Mouse (Mus musculus): Measurements from ENCODE around the gene Acat2. TPM values are rescaled to one million over a fixed set of nuclear protein-coding genes. Genes with fewer than 3 reads are reported as not detected.
"Not testable (repeated sequence)": the region's sequence is repeated elsewhere in the genome, so short reads cannot be mapped to it uniquely, and the experiment has no call there.

Acat2 gene
- polyA plus RNA-seq, 1 experiment from 2014 or later = 386 TPM

GRCm38 (mm10) chr17:12898607-12899006, 61.9 kb downstream of the Acat2 start:
- peak overlapping the region; percentile 59; the same call in 1 of the 2 replicates for H3K27ac ChIP-seq
- 33% methylated on average over 2 of the region's 2 CpGs for WGBS
- H3K27me3 ChIP-seq; H3K4me2 ChIP-seq; H3K9me3 ChIP-seq; ATAC-seq (ENCODE audit: low FRiP score); H3K9ac ChIP-seq; H3K4me3 ChIP-seq (replicated peaks); H3K4me1 ChIP-seq: not testable (repeated sequence)
- H3K36me3 ChIP-seq (replicated peaks) = peaks cover 23% of the 10 kb centered on the region

GRCm38 (mm10) chr17:12897674-12898073, 62.9 kb downstream of the Acat2 start:
- no peak overlapping the region for H3K4me2 ChIP-seq
- H3K4me3 ChIP-seq (replicated peaks) = no peak overlapping the region
- H3K27me3 ChIP-seq = no peaks in the 10 kb centered on the region
- peaks cover 23% of the 10 kb centered on the region for H3K36me3 ChIP-seq (replicated peaks)
- no peak overlapping the region for H3K9ac ChIP-seq
- 85% methylated on average over 5 of the region's 5 CpGs for WGBS
- H3K4me1 ChIP-seq = no peaks in the 10 kb centered on the region; the same call in 1 of the 2 replicates
- no peaks in the 10 kb centered on the region for H3K9me3 ChIP-seq
- H3K27ac ChIP-seq = peak overlapping the region; percentile 56
- ATAC-seq (ENCODE audit: low FRiP score) = no peak

Other genes starting within 250 kb of the Acat2 start
- gene Igf2r, start 191.1 kb downstream of the Acat2 start, polyA plus RNA-seq (2016; fragmentation: Nextera tagmentation; extraction: Ambion mirVana) = 22.7 TPM in 2 replicates
- gene Mas1, start 92.6 kb downstream of the Acat2 start, polyA plus RNA-seq (2016; fragmentation: Nextera tagmentation; extraction: Ambion mirVana) = 0.38 TPM in 1 of 2 replicates, not detected in the other
- gene Mrgprh, start 84.7 kb downstream of the Acat2 start, polyA plus RNA-seq (2016; fragmentation: Nextera tagmentation; extraction: Ambion mirVana) = not detected in 2 replicates
- 1.3 and 2.5 TPM in 2 replicates for gene Pnldc1, start 50.5 kb downstream of the Acat2 start, polyA plus RNA-seq (2016; fragmentation: Nextera tagmentation; extraction: Ambion mirVana)
- gene Tcp1, start 45.0 kb downstream of the Acat2 start, polyA plus RNA-seq (2016; fragmentation: Nextera tagmentation; extraction: Ambion mirVana) = 512 and 524 TPM in 2 replicates
- 166 and 177 TPM in 2 replicates for gene Mrpl18, start 44.4 kb downstream of the Acat2 start, polyA plus RNA-seq (2016; fragmentation: Nextera tagmentation; extraction: Ambion mirVana)
- 1.5 and 1.6 TPM in 2 replicates for gene Acat3, start 20.1 kb downstream of the Acat2 start, polyA plus RNA-seq (2016; fragmentation: Nextera tagmentation; extraction: Ambion mirVana)
- 87.7 and 111 TPM in 2 replicates for gene Wtap, start 33.4 kb upstream of the Acat2 start, polyA plus RNA-seq (2016; fragmentation: Nextera tagmentation; extraction: Ambion mirVana)
- gene Sod2, start 46.1 kb upstream of the Acat2 start, polyA plus RNA-seq (2016; fragmentation: Nextera tagmentation; extraction: Ambion mirVana) = 105 and 109 TPM in 2 replicates
- gene Gpr31b, start 91.5 kb upstream of the Acat2 start, polyA plus RNA-seq (2016; fragmentation: Nextera tagmentation; extraction: Ambion mirVana) = not detected in 2 replicates
- 0.15 and 0.41 TPM in 2 replicates for gene Tcp10b, start 100.4 kb upstream of the Acat2 start, polyA plus RNA-seq (2016; fragmentation: Nextera tagmentation; extraction: Ambion mirVana)
- gene Unc93a, start 171.1 kb upstream of the Acat2 start, polyA plus RNA-seq (2016; fragmentation: Nextera tagmentation; extraction: Ambion mirVana) = not detected in 2 replicates

Measured in forebrain, embryonic 12.5 days (tissue).